Mouse (Mus musculus) forebrain, embryonic 15.5 days (tissue): Measurements from ENCODE around the gene Wipi2. TPM values are rescaled to one million over a fixed set of nuclear protein-coding genes. Genes with fewer than 3 reads are reported as not detected.

Experiments used
- ATAC-seq: fragments of 200-750 bp; cut with Nextera tagmentation; replicated peaks from 2 replicates; pipeline ENCODE4 v1.8.0; 2017; ENCODE audit warnings: mild to moderate bottlenecking, moderate TSS enrichment, moderate library complexity
- H3K27ac ChIP-seq: fragments of 300-500 bp; sonication (generic); replicated peaks from 2 replicates; pipeline ENCODE4 v1.5.1; 2015; ENCODE audit warnings: mild to moderate bottlenecking, inconsistent platforms
- H3K27me3 ChIP-seq: fragments of 300-500 bp; sonication (generic); 2 replicates; pipeline ENCODE4 v1.6.1; 2015; ENCODE audit warnings: inconsistent platforms
- H3K36me3 ChIP-seq: fragments of 300-500 bp; sonication (generic); 2 replicates; pipeline ENCODE4 v1.6.1; 2015; ENCODE audit warnings: mild to moderate bottlenecking, inconsistent platforms
- H3K4me1 ChIP-seq: fragments of 300-500 bp; sonication (generic); 2 replicates; pipeline ENCODE4 v1.6.1; 2015; ENCODE audit warnings: inconsistent platforms
- H3K4me2 ChIP-seq: fragments of 300-500 bp; sonication (generic); replicated peaks from 2 replicates; pipeline ENCODE4 v1.6.1; 2015; ENCODE audit warnings: mild to moderate bottlenecking, inconsistent platforms
- H3K4me3 ChIP-seq: fragments of 300-500 bp; sonication (generic); 2 replicates; pipeline ENCODE4 v1.5.1; 2015; ENCODE audit warnings: mild to moderate bottlenecking, inconsistent platforms
- H3K9ac ChIP-seq: fragments of 300-500 bp; sonication (generic); replicated peaks from 2 replicates; pipeline ENCODE4 v1.6.1; 2015; ENCODE audit warnings: mild to moderate bottlenecking, inconsistent platforms
- H3K9me3 ChIP-seq: fragments of 300-500 bp; sonication (generic); 2 replicates; pipeline ENCODE4 v1.6.1; 2016; ENCODE audit warnings: inconsistent platforms
- WGBS: fragments of 180-500 bp; shearing (Covaris S2); methylation state at CpG from one replicate; pipeline ENCODE4 v1.1.7; 2015; ENCODE audit warnings: mixed read lengths; 5-methylcytosine and 5-hydroxymethylcytosine counted together
- polyA plus RNA-seq: library from polyadenylated mRNA; unstranded; fragments of >200 nt; fragmentation: Nextera tagmentation; extraction: Ambion mirVana; gene quantifications from 2 replicates; pipeline ENCODE4 v1.2.1, GENCODE M21; 2015

Wipi2 gene
- polyA plus RNA-seq, 1 experiment from 2014 or later: 48.8 TPM

DNA sequence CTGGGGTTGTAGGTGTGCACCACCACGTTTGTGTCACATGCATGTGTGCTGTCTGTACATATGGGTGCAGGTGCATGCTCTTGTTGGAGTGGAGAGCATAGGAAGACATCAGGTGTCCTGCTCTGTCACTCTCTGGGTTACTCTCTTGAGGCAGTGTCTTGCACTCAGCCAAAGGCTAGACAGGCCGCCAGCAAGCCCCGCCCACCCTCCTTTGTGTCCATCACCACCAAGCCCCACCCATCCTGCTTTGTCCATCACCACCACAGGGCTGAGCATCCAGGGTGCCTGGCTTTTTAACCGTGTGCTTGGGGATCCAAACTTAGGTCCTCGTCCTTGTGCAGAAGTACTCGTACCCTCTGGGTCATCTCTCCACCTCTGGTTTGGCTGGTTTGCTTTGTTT, 68.8 kb downstream of the Wipi2 start:
- no peak for ATAC-seq
- no peaks in the 10 kb centered on the region for H3K36me3 ChIP-seq
- H3K4me2 ChIP-seq: no peak overlapping the region
- no peaks in the 10 kb centered on the region for H3K27me3 ChIP-seq
- H3K9ac ChIP-seq: no peak overlapping the region
- H3K9me3 ChIP-seq: no peaks in the 10 kb centered on the region
- 24% methylated on average over 6 of the region's 6 CpGs for WGBS
- peaks cover 32% of the 10 kb centered on the region for H3K4me1 ChIP-seq
- no peak overlapping the region for H3K4me3 ChIP-seq
- no peak overlapping the region for H3K27ac ChIP-seq

GRCm38 (mm10) chr5:142696865-142697264, 69.4 kb downstream of the Wipi2 start:
- no peak overlapping the region for H3K4me3 ChIP-seq
- no peak overlapping the region for H3K27ac ChIP-seq
- no peaks in the 10 kb centered on the region for H3K36me3 ChIP-seq
- H3K9me3 ChIP-seq: no peaks in the 10 kb centered on the region
- WGBS: 77% methylated on average over 6 of the region's 6 CpGs
- H3K27me3 ChIP-seq: no peaks in the 10 kb centered on the region
- H3K9ac ChIP-seq: no peak overlapping the region
- H3K4me2 ChIP-seq: no peak overlapping the region
- H3K4me1 ChIP-seq: peaks cover 31% of the 10 kb centered on the region
- ATAC-seq: no peak

GRCm38 (mm10) chr5:142697742-142698141, 70.2 kb downstream of the Wipi2 start:
- H3K27ac ChIP-seq: no peak overlapping the region
- H3K4me2 ChIP-seq: no peak overlapping the region
- no peaks in the 10 kb centered on the region for H3K36me3 ChIP-seq
- no peak for ATAC-seq
- H3K9me3 ChIP-seq: no peaks in the 10 kb centered on the region
- no peak overlapping the region for H3K4me3 ChIP-seq
- H3K27me3 ChIP-seq: no peaks in the 10 kb centered on the region
- no peak overlapping the region for H3K9ac ChIP-seq
- peaks cover 26% of the 10 kb centered on the region for H3K4me1 ChIP-seq
- WGBS: 65% methylated on average over 2 of the region's 2 CpGs

GRCm38 (mm10) chr5:142700842-142701589, 73.5 kb downstream of the Wipi2 start:
- peak overlapping the region; percentile 92 for H3K4me3 ChIP-seq
- H3K9ac ChIP-seq: no peak overlapping the region
- H3K4me1 ChIP-seq: peaks cover 25% of the 10 kb centered on the region
- H3K36me3 ChIP-seq: peaks cover 6% of the 10 kb centered on the region
- peak; percentile 7 for ATAC-seq
- H3K27ac ChIP-seq: no peak overlapping the region
- H3K9me3 ChIP-seq: no peaks in the 10 kb centered on the region
- no peaks in the 10 kb centered on the region for H3K27me3 ChIP-seq
- 12% methylated on average over 15 of the region's 15 CpGs for WGBS
- H3K4me2 ChIP-seq: peak overlapping the region; percentile 89

- H3K27me3 ChIP-seq: no peaks in the 10 kb centered on the region
- under 1% methylated on average over 59 of the region's 72 CpGs for WGBS
- peak overlapping the region; percentile 92 for H3K4me3 ChIP-seq
- no peaks in the 10 kb centered on the region for H3K9me3 ChIP-seq
- peaks cover 20% of the 10 kb centered on the region for H3K4me1 ChIP-seq
- peak overlapping the region; percentile 89 for H3K4me2 ChIP-seq
- peak overlapping the region; percentile 98 for H3K9ac ChIP-seq
- H3K27ac ChIP-seq: peak overlapping the region; percentile 32; the same call in 1 of the 2 replicates
- ATAC-seq: peak; percentile 88
- peaks cover 12% of the 10 kb centered on the region for H3K36me3 ChIP-seq
These were observed 74.4 kb downstream of the Wipi2 start for GRCm38 (mm10) chr5:142701651-142702510.

- H3K9me3 ChIP-seq: no peaks in the 10 kb centered on the region
- peak overlapping the region; percentile 98 for H3K9ac ChIP-seq
- peak overlapping the region; percentile 92 for H3K4me3 ChIP-seq
- no peaks in the 10 kb centered on the region for H3K27me3 ChIP-seq
- H3K27ac ChIP-seq: peak overlapping the region; percentile 32; the same call in 1 of the 2 replicates
- peak overlapping the region; percentile 89 for H3K4me2 ChIP-seq
- peaks cover 19% of the 10 kb centered on the region for H3K4me1 ChIP-seq
- H3K36me3 ChIP-seq: peaks cover 14% of the 10 kb centered on the region
- WGBS: 17% methylated on average over 18 of the region's 18 CpGs
- no peak for ATAC-seq
These were observed 75.1 kb downstream of the Wipi2 start for GRCm38 (mm10) chr5:142702511-142703138.

GRCm38 (mm10) chr5:142703569-142703968, 76.1 kb downstream of the Wipi2 start:
- H3K4me1 ChIP-seq: peaks cover 19% of the 10 kb centered on the region
- H3K9me3 ChIP-seq: no peaks in the 10 kb centered on the region
- H3K4me2 ChIP-seq: peak overlapping the region; percentile 89
- peaks cover 23% of the 10 kb centered on the region for H3K36me3 ChIP-seq
- H3K4me3 ChIP-seq: peak overlapping the region; percentile 92
- 0 out of 2 replicates have a peak, but pooled peaks have one; percentile 21 for ATAC-seq
- 68% methylated on average over 10 of the region's 10 CpGs for WGBS
- peak overlapping the region; percentile 98 for H3K9ac ChIP-seq
- no peak overlapping the region for H3K27ac ChIP-seq
- no peaks in the 10 kb centered on the region for H3K27me3 ChIP-seq

DNA sequence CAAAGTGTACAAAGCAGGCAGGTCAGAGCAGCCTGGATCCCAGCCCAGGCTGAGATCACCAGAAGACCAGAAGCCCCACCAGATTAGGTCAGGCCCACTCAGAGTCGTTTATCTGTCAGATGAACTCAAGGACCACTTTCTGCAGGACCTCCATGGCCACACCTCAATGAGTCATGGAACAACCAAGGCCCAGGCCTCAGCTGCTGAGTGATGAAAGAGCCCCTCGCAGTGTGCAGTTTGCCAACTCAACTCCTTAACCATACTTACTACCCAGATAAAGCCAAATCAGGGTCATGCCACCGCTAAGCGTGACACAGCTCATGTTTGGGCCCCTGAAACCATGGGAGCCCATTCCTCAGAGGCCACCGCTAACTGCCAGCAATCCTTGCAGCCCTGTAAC, 80.2 kb downstream of the Wipi2 start:
- peaks cover 16% of the 10 kb centered on the region for H3K4me1 ChIP-seq
- H3K9ac ChIP-seq: no peak overlapping the region
- no peak for ATAC-seq
- H3K4me2 ChIP-seq: no peak overlapping the region
- peaks cover 53% of the 10 kb centered on the region for H3K36me3 ChIP-seq
- H3K4me3 ChIP-seq: no peak overlapping the region
- 95% methylated on average over 5 of the region's 5 CpGs for WGBS
- H3K9me3 ChIP-seq: no peaks in the 10 kb centered on the region
- no peak overlapping the region for H3K27ac ChIP-seq
- H3K27me3 ChIP-seq: no peaks in the 10 kb centered on the region

DNA sequence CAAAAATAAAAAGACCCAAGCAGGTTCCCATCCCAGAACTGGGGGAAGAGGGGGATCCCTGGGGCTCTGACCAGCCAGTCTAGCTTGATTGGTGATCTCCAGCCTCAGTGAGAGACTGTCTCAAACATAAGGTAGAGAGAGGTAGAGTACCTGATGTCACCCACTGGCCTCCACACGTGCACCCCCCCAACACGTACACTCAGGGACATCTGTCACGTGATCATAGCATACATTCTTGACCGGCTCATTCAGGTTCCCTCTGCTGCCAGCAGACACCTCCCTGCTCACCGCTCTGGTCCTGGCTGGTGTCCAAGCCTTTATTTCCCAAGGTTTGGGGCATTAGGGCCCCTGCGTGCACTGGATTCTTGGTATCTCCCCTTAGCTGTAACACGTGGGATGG, 81.9 kb downstream of the Wipi2 start:
- H3K27me3 ChIP-seq: no peaks in the 10 kb centered on the region
- ATAC-seq: no peak
- H3K9ac ChIP-seq: no peak overlapping the region
- H3K4me2 ChIP-seq: no peak overlapping the region
- peaks cover 66% of the 10 kb centered on the region for H3K36me3 ChIP-seq
- no peak overlapping the region for H3K4me3 ChIP-seq
- H3K4me1 ChIP-seq: no peaks in the 10 kb centered on the region
- WGBS: 81% methylated on average over 7 of the region's 7 CpGs
- H3K27ac ChIP-seq: no peak overlapping the region
- no peaks in the 10 kb centered on the region for H3K9me3 ChIP-seq

DNA sequence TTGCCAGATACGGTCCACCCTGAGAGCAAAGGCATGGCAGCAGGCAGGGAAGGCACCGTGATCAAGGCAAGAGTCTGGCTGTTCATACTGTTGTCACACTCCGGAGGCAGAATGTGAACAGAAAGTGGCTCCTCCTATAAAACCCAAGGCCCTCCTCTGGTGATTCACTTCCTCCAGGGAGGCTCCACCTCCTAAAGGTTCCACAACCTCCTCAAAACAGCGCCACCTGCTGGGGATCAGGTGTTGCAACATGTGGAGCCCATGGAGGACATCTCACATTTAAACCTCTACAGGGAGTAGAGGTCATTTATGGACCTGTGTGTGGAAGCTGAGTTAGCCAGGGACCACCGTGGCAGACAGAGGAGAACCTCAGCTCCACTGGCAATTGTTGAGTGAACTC, 84.9 kb downstream of the Wipi2 start:
- ATAC-seq: no peak
- H3K27me3 ChIP-seq: no peaks in the 10 kb centered on the region
- no peak overlapping the region for H3K9ac ChIP-seq
- no peaks in the 10 kb centered on the region for H3K4me1 ChIP-seq
- 86% methylated on average over 5 of the region's 5 CpGs for WGBS
- no peak overlapping the region for H3K27ac ChIP-seq
- peaks cover 61% of the 10 kb centered on the region for H3K36me3 ChIP-seq
- H3K9me3 ChIP-seq: no peaks in the 10 kb centered on the region
- no peak overlapping the region for H3K4me3 ChIP-seq
- H3K4me2 ChIP-seq: no peak overlapping the region

DNA sequence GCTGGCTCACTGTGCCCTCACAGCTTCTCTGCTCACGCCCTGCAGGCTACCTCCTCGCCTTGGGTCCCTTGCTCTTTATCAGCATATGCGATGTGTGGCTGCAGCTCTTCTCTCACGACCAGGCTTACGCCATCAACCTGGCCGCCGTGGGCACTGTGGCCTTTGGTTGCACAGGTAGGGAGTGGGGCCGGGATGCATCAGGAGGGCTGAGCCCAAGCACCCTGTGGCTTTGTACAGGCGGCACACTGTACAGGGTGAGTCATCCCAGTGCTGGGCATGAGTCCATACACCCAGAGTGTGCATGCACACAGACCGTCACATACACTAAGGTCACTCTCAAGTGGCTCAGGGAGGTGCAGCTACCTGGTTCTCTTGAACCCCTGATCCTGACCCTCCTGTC, 86.5 kb downstream of the Wipi2 start:
- Histone ChIP-seq H3K4me2 (no peak overlapping the region), H3K27ac (no peak overlapping the region), H3K9me3 (no peaks in the 10 kb centered on the region), H3K9ac (no peak overlapping the region), H3K4me1 (no peaks in the 10 kb centered on the region), H3K4me3 (no peak overlapping the region), H3K36me3 (peaks cover 55% of the 10 kb centered on the region), H3K27me3 (no peaks in the 10 kb centered on the region)
- ATAC-seq: no peak
- 90% methylated on average over 10 of the region's 10 CpGs for WGBS

GRCm38 (mm10) chr5:142715059-142715458, 87.6 kb downstream of the Wipi2 start:
- peaks cover 53% of the 10 kb centered on the region for H3K36me3 ChIP-seq
- ATAC-seq: no peak

More at GRCm38 (mm10) chr5:142715059-142715458, 87.6 kb downstream of the Wipi2 start:
- H3K4me2 ChIP-seq: no peak overlapping the region
- H3K27ac ChIP-seq: no peak overlapping the region
- H3K9ac ChIP-seq: no peak overlapping the region
- H3K4me1 ChIP-seq: no peaks in the 10 kb centered on the region
- H3K27me3 ChIP-seq: no peaks in the 10 kb centered on the region
- no peak overlapping the region for H3K4me3 ChIP-seq
- 88% methylated on average over 9 of the region's 9 CpGs for WGBS
- no peaks in the 10 kb centered on the region for H3K9me3 ChIP-seq
